Mouse (Mus musculus) small intestine, adult 2 months (tissue): Measurements from ENCODE around the gene Retreg1.

ENCODE experiments used
- CTCF ChIP-seq: fragments of 200-500 bp; IDR thresholded peaks from 2 replicates; pipeline ENCODE4 v1.5.1; 2012; ENCODE audit warnings: low read depth, mild to moderate bottlenecking, control low read depth, inconsistent platforms, low read length, moderate library complexity, mixed read lengths; ENCODE audit not compliant: insufficient replicate concordance, insufficient read length; ENCODE audit errors: extremely low read depth
- POLR2A ChIP-seq: fragments of 200-500 bp; IDR thresholded peaks from 2 replicates; pipeline ENCODE4 v1.6.1; 2012; ENCODE audit warnings: low read depth, mild to moderate bottlenecking, control low read depth, inconsistent platforms, low read length, moderate library complexity

- TF ChIP-seq CTCF (no peak), POLR2A (no peak)
Observed at GRCm38 (mm10) chr15:25806878-25807277, 36.1 kb upstream of the Retreg1 start.
